Mouse (Mus musculus) adrenal gland, adult 2 months (tissue): ENCODE data around the gene Lsm3. TPM values are rescaled to one million over a fixed set of nuclear protein-coding genes. Genes with fewer than 3 reads are reported as not detected.

Experiments used
- DNase-seq: peaks from one replicate; pipeline ENCODE4 v3.0.0; 2021
- polyA plus RNA-seq: library from polyadenylated mRNA; depleted of rRNA; stranded (reverse); fragments of >200 nt; gene quantifications from 2 replicates; pipeline ENCODE4 v1.2.3, GENCODE M21; 2012; rRNA removed
- total RNA-seq, 2 experiments: library from RNA; stranded (reverse); gene quantifications; 2 replicates each; pipeline ENCODE4 v1.2.3; 2021

The Lsm3 gene
- total and polyA plus RNA-seq, 3 experiments: 7.3 to 40.4 (median 38.3) TPM

- no peak for DNase-seq
These were observed 42.8 kb downstream of the Lsm3 start for GRCm38 (mm10) chr6:91558565-91558964.

GRCm38 (mm10) chr6:91559371-91559770 is 43.6 kb downstream of the Lsm3 start:
- DNase-seq: no peak

- DNase-seq: no peak
These were observed 44.5 kb downstream of the Lsm3 start for GRCm38 (mm10) chr6:91560186-91560585.

GRCm38 (mm10) chr6:91563031-91563430 is 47.3 kb downstream of the Lsm3 start:
- peak; percentile 60 for DNase-seq

- no peak for DNase-seq
These were observed 50.7 kb downstream of the Lsm3 start for GRCm38 (mm10) chr6:91566407-91566806.

Other genes starting within 250 kb of the Lsm3 start
- not detected for gene Wnt7a, start 104.6 kb upstream of the Lsm3 start, total RNA-seq
- not detected in 2 replicates for gene Wnt7a, start 104.6 kb upstream of the Lsm3 start, polyA plus RNA-seq
- gene Chchd4, start 42.4 kb upstream of the Lsm3 start, total RNA-seq: 10 to 100 TPM; 16.1 to 17.8 TPM
- 4.2 and 5.1 TPM in 2 replicates for gene Chchd4, start 42.4 kb upstream of the Lsm3 start, polyA plus RNA-seq
- 10 to 100 TPM; 40.0 to 54.5 TPM for gene Tmem43, start 42.2 kb upstream of the Lsm3 start, total RNA-seq
- 39.5 and 48.4 TPM in 2 replicates for gene Tmem43, start 42.2 kb upstream of the Lsm3 start, polyA plus RNA-seq
- 10 to 100 TPM; 13.3 to 19.3 TPM for gene Xpc, start within 50 bp of the Lsm3 start, total RNA-seq
- gene Xpc, start within 50 bp of the Lsm3 start, polyA plus RNA-seq: 4.1 and 4.5 TPM in 2 replicates
- gene Slc6a6, start 168.1 kb downstream of the Lsm3 start, total RNA-seq: 100 to 1,000 TPM; 466 to 626 TPM
- gene Slc6a6, start 168.1 kb downstream of the Lsm3 start, polyA plus RNA-seq: 570 and 815 TPM in 2 replicates